Mouse (Mus musculus) kidney, postnatal 4 days (tissue): ENCODE measurements around the gene Glp1r.

Experiments used
- DNase-seq, 2 experiments: peaks; one replicate each; pipeline ENCODE4 v3.0.0; 2021; ENCODE audit warnings: mixed read lengths in 2 of 2

Glp1r gene

DNA sequence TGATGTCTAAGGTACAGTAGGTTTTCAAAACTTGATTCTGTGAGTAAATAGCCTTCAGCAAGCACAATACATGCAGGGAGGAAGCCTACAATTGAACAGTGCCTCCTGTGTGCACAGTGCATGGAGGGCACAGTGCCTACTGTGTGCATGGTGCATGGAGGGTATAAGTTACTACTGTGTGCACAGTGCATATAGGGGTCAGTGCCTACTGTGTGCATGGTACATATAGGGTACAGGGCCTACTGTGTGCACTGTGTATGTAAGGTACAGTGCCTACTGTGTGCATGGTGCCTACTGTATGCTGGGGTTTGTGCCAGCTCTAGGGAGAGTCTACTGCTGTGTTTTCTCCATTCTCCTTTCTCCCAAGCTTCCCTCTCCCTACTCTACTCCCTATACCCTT, 12.6 kb downstream of the Glp1r start:
- no peak for DNase-seq

- DNase-seq = peak in 1 of 2 experiments; percentile 17
Measured at GRCm38 (mm10) chr17:30923566-30923965, 21.9 kb downstream of the Glp1r start.

DNA sequence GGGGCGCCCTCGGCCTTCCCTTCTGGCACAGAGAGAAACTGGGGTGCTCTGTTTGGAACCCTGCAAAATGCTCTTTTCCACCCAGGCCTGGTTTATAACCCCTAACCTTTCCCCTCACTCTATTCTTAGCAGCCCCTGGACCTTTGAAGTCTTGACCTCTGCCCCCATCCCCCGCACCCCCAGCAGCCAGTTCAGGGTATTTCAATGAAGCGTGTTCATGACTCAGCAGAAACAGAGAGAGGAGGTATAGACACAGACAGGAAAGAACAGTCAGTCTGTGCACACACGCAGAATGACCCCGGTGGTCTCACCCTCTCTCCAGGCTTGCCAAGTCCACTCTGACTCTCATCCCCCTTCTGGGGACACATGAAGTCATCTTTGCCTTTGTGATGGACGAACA, 29.2 kb downstream of the Glp1r start:
- DNase-seq = no peak

DNA sequence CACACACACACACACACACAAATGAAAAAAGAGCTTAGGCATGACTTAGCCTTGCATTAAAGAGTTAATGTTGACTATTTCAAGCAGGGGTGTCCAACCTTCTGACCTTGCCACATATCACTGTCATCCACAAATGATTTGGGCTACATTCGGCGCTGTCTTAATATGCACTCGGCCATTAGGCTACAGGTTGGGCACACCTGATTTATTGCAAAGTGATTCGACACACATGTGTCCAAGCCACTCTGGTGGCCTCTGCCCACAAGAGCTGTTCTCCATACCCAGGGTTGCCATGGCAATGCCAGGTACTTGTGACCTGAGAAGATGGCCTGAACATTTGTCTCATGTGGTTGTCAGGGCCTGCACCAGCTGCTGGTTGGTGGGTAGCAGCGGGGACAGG, 31.2 kb downstream of the Glp1r start:
- no peak for DNase-seq

DNA sequence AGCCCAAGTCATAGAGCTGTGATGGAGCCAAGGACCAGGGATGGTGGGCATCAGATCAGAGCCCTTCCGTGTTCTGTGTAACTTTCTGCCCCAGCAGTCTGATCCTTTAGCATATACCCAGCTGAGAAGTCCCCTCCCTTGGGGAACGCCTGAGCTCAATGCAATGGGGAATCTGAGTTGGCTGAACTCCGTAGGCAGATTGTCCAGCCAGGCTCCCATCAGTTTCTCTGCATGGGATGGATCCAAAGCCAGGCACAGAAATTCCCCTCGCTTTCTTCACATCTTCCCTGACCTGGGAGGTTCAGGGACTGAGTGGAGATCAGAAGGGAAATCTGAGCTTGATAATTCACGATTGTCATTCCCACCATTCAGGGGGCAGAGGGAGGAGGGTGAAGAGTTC, 33.7 kb downstream of the Glp1r start:
- DNase-seq = no peak

- peak; percentile 80 to 81 for DNase-seq
Measured at GRCm38 (mm10) chr17:30938554-30938953, 36.9 kb downstream of the Glp1r start.

GRCm38 (mm10) chr17:30948382-30948781, 46.8 kb downstream of the Glp1r start:
- DNase-seq = no peak

DNA sequence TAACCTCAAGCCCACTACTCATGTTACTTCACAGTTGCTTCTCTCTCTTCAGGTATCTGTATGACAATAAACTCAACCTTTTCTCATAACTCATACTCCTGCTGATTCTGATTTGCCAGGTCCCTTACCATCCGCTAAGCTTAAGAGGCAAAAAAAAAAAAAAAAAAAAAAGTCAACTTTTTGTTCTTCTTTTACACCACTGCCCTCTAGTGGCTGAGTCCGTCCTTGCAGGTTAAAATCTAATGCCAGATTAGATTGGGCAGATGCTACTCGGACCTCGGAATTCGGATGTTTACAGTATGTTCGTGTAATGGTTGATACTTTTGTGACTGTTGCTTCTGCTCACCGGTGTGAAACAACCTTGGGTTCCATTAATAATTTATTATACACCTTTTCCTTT, 49.2 kb downstream of the Glp1r start:
- DNase-seq = peak; percentile 84 to 86

DNA sequence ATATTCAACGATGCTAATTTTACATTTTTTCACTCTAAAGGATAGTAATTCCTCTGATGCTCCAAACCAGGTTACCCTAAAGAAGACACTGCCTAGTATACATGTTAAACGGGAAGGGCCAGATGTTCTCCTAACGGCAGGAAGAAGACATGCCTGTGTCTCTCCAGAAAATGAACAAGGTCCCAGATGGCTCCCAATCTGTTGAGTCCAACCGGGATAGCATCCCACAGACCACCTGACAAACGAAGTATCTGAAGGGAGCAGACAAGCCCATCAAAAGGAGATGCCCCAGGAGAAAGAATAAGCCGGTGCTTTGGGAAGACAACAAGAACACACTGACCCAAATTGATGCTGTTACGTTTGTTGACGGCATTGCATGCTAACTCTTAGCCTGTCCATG, 50.0 kb downstream of the Glp1r start:
- no peak for DNase-seq

GRCm38 (mm10) chr17:30954340-30954739, 52.7 kb downstream of the Glp1r start, which contains the start of gene Umodl1:
TSS of gene Umodl1 (plus strand) at chr17:30954640.
- no peak for DNase-seq

GRCm38 (mm10) chr17:30961936-30962592, 60.4 kb downstream of the Glp1r start:
- no peak for DNase-seq

DNA sequence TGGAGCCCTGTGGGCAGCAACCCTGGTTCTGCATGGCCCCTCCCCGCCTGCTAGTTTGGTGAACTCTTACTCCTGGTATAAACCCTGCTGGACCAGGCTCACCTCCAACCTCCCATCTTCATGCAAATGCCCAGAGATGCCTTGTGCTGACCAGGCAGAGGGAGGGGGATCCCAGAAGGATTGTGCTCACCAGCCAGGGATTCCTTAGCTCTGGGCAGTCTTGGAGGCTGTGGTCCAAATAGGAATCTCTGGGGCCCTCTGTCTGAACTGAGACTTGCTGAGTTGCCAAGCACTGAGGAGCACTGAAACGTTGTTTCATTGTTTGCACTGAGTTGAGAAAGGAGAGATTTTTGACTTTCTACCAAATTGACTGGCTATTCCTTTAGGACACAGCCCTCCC, 61.3 kb downstream of the Glp1r start:
- no peak for DNase-seq

- no peak for DNase-seq
Measured at GRCm38 (mm10) chr17:30969983-30970382, 68.4 kb downstream of the Glp1r start.

- DNase-seq = no peak
Measured at GRCm38 (mm10) chr17:30971877-30972276, 70.3 kb downstream of the Glp1r start.

GRCm38 (mm10) chr17:30973332-30973731, 71.7 kb downstream of the Glp1r start:
- DNase-seq = peak; percentile 38 to 53

DNA sequence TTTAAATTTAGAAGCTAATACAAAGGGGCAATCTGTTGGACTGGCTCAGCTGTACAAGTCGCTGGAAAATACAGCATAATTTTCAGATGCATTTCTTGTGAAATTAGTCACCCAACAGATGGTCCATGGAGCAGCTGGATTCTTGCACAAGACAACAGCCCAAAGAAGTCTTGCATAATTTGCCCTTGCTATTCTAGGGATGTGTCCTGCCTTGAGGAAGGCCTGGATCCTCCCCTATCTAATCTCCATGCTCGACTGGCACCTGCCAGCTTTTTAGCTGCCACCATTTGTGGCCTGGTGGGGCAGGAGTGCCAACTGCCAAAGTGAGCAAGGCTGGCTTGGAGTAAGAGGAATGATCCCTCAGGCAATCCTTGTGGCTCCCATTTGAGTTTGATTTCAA, 75.7 kb downstream of the Glp1r start:
- DNase-seq = no peak

DNA sequence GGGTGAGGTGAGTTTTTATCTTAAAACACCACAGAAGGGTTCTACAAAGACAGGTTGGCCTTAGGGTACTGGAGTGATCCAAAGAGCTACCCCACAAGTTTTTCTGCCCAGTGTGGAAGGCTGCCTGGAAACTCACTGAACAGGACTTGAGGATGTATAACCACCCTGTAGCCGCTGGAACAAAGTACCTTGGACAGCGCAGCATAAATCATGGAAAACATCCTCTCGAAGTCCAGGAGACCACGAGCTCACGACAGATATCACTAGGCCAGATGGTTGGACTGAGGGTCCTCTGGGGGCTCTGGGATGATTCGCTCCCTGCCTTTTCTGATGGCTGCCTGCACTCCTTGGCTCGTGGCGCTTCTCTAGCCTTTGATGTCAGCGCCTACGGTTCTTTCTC, 76.9 kb downstream of the Glp1r start:
- DNase-seq = peak; percentile 23 to 24

GRCm38 (mm10) chr17:30983521-30983920, 81.9 kb downstream of the Glp1r start:
- DNase-seq = no peak

DNA sequence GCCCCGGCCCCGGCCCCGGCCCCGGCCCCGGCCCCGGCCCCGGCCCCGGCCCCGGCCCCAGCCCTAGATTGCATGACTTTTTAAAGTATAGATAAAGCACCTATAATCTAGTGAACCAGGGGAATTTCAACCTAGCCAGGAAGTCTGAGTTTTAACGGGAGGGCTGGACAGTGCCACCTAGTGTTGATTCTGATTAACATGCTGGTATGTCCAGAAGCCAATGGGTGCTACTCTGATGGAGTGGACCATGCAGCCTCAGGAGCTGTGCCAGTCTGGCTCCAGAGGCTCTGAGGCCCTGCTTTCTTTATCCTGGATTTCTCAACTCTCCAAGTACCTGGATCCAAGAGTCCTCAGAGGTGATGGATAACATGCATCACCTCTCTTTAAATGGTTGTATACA, 88.6 kb downstream of the Glp1r start:
- DNase-seq = peak; percentile 36 to 43
